Mouse (Mus musculus): ENCODE data around the gene Serpinb8. TPM values are rescaled to one million over a fixed set of nuclear protein-coding genes. Genes with fewer than 3 reads are reported as not detected.

Gene Serpinb8
- total RNA-seq, 2 experiments from 2014 or later, result not detected

DNA sequence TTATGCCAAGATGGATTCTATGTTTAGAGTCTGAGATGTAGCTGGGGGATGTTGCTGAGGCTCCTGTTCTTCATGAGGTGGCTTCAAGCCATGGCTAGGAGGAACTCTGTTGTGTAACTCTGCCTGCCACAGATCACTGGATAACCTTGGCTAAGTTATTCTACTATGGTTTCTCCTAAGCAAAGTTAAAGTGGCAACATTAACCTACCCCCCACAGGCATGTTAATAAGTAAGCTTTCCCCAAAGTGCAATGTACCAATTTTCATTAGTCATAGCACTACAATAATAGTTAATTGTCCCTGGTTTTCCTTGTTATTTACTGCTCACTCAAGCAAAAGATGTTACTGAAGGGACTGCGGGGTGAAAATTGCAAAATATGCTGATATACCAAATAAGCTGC is 48.2 kb downstream of the Serpinb8 start:
- ATAC-seq (replicated peaks; ENCODE audit: low FRiP score, low TSS enrichment, poor library complexity, severe bottlenecking), result no peak

DNA sequence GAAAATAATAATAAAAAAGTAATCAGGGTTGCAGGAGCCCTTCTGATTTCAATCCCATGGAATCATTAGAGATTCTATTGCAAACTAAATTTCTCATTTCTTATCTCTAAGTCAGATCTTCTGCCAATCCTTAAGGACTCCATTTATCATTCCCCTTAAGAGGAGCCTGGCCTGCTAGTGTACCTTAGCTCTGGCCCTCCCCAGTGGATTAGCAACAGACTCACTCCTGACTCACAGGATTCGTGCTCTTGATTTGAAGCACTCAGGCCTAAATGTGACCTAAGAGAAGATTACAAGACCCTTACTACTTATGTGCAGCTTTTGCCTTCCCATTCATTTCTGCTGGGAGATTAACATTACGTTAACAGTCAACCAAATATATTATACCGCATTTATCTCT is 48.7 kb downstream of the Serpinb8 start:
- no peak for ATAC-seq (replicated peaks; ENCODE audit: low FRiP score, low TSS enrichment, poor library complexity, severe bottlenecking)

DNA sequence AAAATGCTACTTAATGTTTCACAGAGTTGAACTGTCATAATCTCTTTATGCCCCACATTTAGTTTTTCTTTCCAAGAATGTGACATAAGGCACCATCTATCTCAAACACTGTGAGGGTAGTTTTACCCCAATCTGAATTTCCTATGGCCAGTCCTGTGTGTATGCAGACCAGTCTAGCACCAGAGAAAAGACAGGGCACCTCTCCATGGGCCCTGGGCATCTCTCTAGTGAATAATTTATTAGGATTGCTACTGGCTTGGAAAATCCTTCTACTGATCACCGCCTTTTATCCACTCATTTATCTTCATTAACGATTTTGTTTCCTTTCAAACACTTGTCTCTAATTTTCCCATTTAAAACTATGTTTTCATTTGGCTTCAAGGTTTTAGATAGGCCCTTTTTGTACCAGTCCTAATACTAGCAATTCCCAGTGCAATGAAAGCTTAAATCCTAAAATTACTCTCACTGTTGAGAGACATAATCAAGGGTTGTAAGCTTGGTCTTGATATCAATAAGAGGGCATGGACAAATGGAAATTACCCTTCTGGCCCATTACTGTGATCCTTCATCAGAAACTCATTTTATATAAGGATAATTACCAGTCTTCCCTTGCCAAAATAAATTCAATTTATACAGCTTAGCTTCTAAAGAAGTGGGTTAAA is 52.8 kb downstream of the Serpinb8 start:
- ATAC-seq (replicated peaks; ENCODE audit: low FRiP score, low TSS enrichment, poor library complexity, severe bottlenecking), result no peak

DNA sequence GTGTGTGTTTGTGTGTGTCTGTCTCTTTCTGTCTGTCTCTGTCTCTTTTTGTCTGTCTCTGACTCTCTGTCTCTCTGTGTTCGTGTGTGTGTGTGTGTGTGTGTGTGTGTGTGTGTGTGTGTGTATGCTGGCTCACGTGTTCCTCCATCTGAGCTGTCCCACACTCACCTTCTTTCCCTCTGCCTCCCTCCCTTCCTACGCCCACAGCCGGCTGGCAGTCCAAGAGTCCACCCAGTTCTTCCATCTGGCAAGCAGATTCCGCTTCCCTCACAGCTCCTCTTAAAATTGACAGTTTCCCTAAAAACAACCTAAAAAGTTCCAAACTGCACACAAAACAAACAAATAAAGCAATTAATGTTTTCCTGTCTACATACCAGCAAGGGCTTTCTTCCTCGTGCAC is 55.3 kb downstream of the Serpinb8 start:
- ATAC-seq (replicated peaks; ENCODE audit: low FRiP score, low TSS enrichment, poor library complexity, severe bottlenecking), result no peak

DNA sequence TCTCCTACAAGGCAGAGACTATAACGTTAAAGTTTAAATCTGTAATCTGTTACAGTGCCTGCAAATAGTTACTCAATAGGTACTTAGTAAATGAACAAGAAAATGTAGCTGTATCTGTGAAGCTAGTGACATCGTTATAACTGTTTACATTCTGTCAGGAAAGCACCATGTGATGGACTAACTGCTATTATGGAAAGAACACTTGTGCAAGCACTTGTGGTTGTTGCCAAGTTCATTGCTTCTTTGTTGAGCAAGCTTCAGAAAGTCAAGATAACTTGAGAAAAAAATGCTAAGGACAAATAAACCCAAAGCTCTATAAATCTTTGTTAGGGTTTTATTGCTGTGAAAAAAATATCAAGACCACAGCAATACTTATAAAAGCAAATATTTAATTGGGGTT is 67.9 kb downstream of the Serpinb8 start:
- ATAC-seq (replicated peaks; ENCODE audit: low FRiP score, low TSS enrichment, poor library complexity, severe bottlenecking), result no peak

Other genes with a start within 250 kb of the Serpinb8 start
- not detected in 2 replicates for gene Serpinb11, start 228.8 kb upstream of the Serpinb8 start, total RNA-seq (2014; fragmentation: Nextera tagmentation)
- gene Serpinb11, start 228.8 kb upstream of the Serpinb8 start, total RNA-seq (2017), result not detected in 2 replicates
- gene Serpinb7, start 190.4 kb upstream of the Serpinb8 start, total RNA-seq (2014; fragmentation: Nextera tagmentation), result not detected in 2 replicates
- gene Serpinb7, start 190.4 kb upstream of the Serpinb8 start, total RNA-seq (2017), result not detected in 2 replicates
- gene Serpinb2, start 78.6 kb upstream of the Serpinb8 start, total RNA-seq (2014; fragmentation: Nextera tagmentation), result not detected in 2 replicates
- gene Serpinb2, start 78.6 kb upstream of the Serpinb8 start, total RNA-seq (2017), result not detected in 2 replicates